Mouse (Mus musculus) embryonic facial prominence, embryonic 13.5 days (tissue): ENCODE measurements at regions not wholly inside any gene's neighbourhood (a gene's known extent, or its start where the extent isn't known, plus 50 kb on each side); places are given as distances from the start of the nearest gene placed in this dataset.

Source experiments
- ATAC-seq: fragments of 200-750 bp; cut with Nextera tagmentation; 2 replicates; pipeline ENCODE4 v1.8.0; 2017; ENCODE audit warnings: low read depth; ENCODE audit not compliant: insufficient number of reproducible peaks, insufficient read depth, low FRiP score, low TSS enrichment
- H3K27ac ChIP-seq: fragments of 300-500 bp; sonication (generic); 2 replicates; pipeline ENCODE4 v1.5.1; 2015; ENCODE audit warnings: moderate library complexity, mild to moderate bottlenecking, inconsistent platforms
- H3K27me3 ChIP-seq: fragments of 300-500 bp; sonication (generic); 2 replicates; pipeline ENCODE4 v1.6.1; 2015; ENCODE audit warnings: mild to moderate bottlenecking, inconsistent platforms
- H3K36me3 ChIP-seq: fragments of 300-500 bp; sonication (generic); 2 replicates; pipeline ENCODE4 v1.6.1; 2015; ENCODE audit warnings: mild to moderate bottlenecking, inconsistent platforms
- H3K4me1 ChIP-seq: fragments of 300-500 bp; sonication (generic); 2 replicates; pipeline ENCODE4 v1.6.1; 2015; ENCODE audit warnings: inconsistent platforms
- H3K4me2 ChIP-seq: fragments of 300-500 bp; sonication (generic); 2 replicates; pipeline ENCODE4 v1.6.1; 2015; ENCODE audit warnings: moderate library complexity, mild to moderate bottlenecking, inconsistent platforms
- H3K4me3 ChIP-seq: fragments of 300-500 bp; sonication (generic); 2 replicates; pipeline ENCODE4 v1.5.1; 2015; ENCODE audit warnings: mild to moderate bottlenecking, inconsistent platforms
- H3K9ac ChIP-seq: fragments of 300-500 bp; sonication (generic); 2 replicates; pipeline ENCODE4 v1.6.1; 2015; ENCODE audit warnings: mild to moderate bottlenecking, inconsistent platforms
- H3K9me3 ChIP-seq: fragments of 300-500 bp; sonication (generic); 2 replicates; pipeline ENCODE4 v1.6.1; 2016; ENCODE audit warnings: inconsistent platforms
- WGBS: fragments of 180-500 bp; shearing (Covaris S2); methylation state at CpG from one replicate; pipeline ENCODE4 v1.1.7; 2015; ENCODE audit warnings: mixed read lengths; 5-methylcytosine and 5-hydroxymethylcytosine counted together

DNA sequence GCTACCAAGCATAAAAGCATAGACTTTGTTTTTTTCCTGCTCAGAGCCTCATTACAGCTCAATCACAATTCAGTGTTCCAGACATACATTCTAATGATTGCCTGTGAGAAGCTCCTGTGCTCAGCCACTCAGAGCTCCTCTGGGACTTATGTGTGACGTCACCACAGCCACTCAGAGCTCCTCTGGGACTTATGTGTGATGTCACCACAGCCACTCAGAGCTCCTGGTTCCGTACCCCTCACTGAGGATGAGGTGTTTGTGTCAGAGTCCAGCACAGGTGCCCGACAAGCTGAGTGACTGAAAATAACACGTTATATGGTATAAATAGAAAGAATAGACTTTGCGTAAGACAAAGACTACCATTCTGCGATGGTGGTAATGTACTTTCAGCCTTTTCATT, 215.8 kb downstream of the Hhipl2 start:
- no peaks in the 10 kb centered on the region for H3K36me3 ChIP-seq
- no peaks in the 10 kb centered on the region for H3K4me1 ChIP-seq
- H3K9ac ChIP-seq = no peak overlapping the region
- 83% methylated on average over 6 of the region's 6 CpGs for WGBS
- H3K4me2 ChIP-seq = no peak overlapping the region
- no peaks in the 10 kb centered on the region for H3K27me3 ChIP-seq
- no peak for ATAC-seq
- no peak overlapping the region for H3K4me3 ChIP-seq
- H3K9me3 ChIP-seq = no peaks in the 10 kb centered on the region
- no peak overlapping the region for H3K27ac ChIP-seq

DNA sequence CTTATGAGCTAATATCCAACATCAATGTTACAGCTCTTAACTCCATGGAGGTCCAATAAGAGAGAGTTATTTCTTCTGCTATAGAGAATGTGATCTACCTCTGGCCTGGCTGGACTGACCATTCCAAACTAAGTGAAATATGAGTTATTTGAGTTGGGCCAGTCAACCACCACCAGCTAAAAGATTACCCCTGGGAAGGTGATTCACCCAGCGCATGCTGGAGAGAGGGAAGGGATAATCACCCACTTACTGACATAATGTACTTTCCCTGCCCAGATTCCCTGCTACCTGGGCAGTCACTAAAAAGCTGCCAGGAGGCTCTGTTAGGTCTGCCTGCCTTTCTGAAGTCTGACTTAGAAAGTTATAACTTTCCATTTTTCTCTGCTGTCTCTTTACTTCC, 216.8 kb downstream of the Hhipl2 start:
- H3K4me1 ChIP-seq = peaks cover 9% of the 10 kb centered on the region; the same call in 1 of the 2 replicates
- no peak overlapping the region for H3K4me3 ChIP-seq
- H3K4me2 ChIP-seq = no peak overlapping the region
- 78% methylated on average over 1 of the region's 1 CpGs for WGBS
- no peak overlapping the region for H3K27ac ChIP-seq
- no peak for ATAC-seq
- no peaks in the 10 kb centered on the region for H3K36me3 ChIP-seq
- H3K27me3 ChIP-seq = no peaks in the 10 kb centered on the region
- no peaks in the 10 kb centered on the region for H3K9me3 ChIP-seq
- no peak overlapping the region for H3K9ac ChIP-seq

DNA sequence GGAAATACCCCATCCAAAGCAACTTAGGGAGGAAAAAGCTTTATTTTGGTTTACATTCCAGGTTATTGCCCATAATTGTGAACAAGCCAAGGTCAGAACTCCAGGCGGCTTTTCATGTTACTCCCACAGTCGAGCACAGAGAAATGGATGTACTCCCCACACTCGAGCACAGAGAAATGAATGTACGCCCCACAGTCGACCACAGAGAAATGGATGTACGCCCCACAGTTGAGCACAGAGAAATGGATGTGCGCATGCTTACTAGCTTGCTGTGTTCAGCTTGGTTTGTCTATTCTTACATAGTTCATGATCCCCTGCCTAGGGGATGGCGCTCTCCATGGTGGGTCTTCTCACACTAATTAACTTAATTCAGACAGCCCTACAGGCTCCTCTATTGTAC, 219.2 kb downstream of the Hhipl2 start:
- no peak for ATAC-seq
- WGBS = 89% methylated on average over 8 of the region's 8 CpGs
- no peak overlapping the region for H3K27ac ChIP-seq

DNA sequence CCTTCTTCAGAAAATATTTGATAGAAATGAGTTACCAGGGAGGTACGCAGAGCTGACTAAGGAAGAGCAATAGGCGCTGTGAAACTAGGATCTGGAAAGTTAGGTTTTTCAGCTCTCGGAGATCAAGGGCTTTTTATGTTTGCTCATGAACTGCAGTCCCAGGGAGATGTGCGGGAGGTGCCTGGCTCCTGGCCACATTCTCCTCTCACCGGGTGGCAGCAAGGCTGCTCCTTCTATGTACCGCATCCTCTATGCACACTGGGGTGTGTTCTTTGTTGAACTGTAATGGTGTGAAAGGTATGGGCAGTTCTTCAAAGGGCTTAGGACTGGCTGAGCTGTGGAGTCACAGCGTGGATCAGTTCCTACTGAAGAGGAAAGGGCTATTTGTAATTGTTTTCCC, 221.3 kb downstream of the Hhipl2 start:
- Histone ChIP-seq H3K4me3 (no peak overlapping the region), H3K27me3 (no peaks in the 10 kb centered on the region), H3K9ac (no peak overlapping the region), H3K4me1 (peaks cover 14% of the 10 kb centered on the region; the same call in 1 of the 2 replicates), H3K9me3 (no peaks in the 10 kb centered on the region), H3K36me3 (no peaks in the 10 kb centered on the region), H3K27ac (no peak overlapping the region), H3K4me2 (no peak overlapping the region)
- whole genome bisulfite sequencing = 37% methylated on average over 7 of the region's 7 CpGs
- no peak for ATAC-seq

More for the DNA sequence above, 219.2 kb downstream of the Hhipl2 start:
- H3K9ac ChIP-seq = no peak overlapping the region
- no peak overlapping the region for H3K4me3 ChIP-seq
- no peak overlapping the region for H3K4me2 ChIP-seq
- H3K27me3 ChIP-seq = no peaks in the 10 kb centered on the region
- no peaks in the 10 kb centered on the region for H3K36me3 ChIP-seq
- H3K9me3 ChIP-seq = no peaks in the 10 kb centered on the region
- peaks cover 14% of the 10 kb centered on the region; the same call in 1 of the 2 replicates for H3K4me1 ChIP-seq

DNA sequence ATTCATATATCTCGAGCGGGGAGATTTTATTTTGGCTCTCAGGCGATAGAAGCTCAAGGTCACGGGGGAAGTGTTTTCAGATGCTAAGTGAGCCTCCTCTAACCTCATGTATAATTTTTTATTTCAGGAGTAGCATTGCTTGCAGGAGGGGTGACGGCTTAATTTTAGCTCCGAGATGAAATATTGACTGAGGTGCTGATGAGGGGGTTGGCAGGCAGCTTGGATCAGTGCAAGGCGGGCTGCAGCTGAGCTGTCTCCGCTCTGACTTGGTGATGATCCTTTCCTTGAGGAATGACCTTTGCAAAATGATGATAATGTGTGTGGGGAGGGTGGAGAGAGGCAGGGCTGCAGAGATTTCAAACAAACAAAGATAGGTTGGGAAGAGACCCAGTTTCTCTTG, 222.6 kb downstream of the Hhipl2 start:
- no peak for ATAC-seq
- Histone ChIP-seq H3K36me3 (no peaks in the 10 kb centered on the region), H3K4me1 (peaks cover 14% of the 10 kb centered on the region; the same call in 1 of the 2 replicates), H3K9me3 (no peaks in the 10 kb centered on the region), H3K4me2 (no peak overlapping the region), H3K4me3 (no peak overlapping the region), H3K27me3 (no peaks in the 10 kb centered on the region), H3K27ac (no peak overlapping the region), H3K9ac (no peak overlapping the region)
- WGBS = 73% methylated on average over 8 of the region's 8 CpGs

DNA sequence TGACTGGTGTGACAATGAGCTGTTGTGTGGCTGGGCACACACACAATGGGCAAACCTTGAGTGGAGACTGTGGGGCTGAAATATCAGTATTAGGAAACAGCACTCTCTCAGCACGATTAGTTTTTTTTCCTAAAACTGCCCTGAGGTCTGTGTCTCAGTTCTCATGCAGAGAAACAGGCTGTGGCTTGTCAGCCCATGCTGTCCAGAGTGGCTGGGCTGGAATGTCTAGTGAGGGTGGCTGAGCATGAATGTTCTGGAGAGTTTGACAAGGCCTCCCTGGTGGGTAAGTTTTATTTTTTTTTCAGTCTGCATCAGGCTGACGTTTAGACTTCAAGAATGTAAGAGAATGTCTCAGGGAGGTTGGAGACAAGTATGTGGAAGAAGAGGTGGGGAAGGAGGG, 226.0 kb downstream of the Hhipl2 start:
- Histone ChIP-seq H3K9ac (no peak overlapping the region), H3K27me3 (no peaks in the 10 kb centered on the region), H3K4me3 (no peak overlapping the region), H3K36me3 (no peaks in the 10 kb centered on the region), H3K4me1 (peaks cover 13% of the 10 kb centered on the region; the same call in 1 of the 2 replicates), H3K4me2 (no peak overlapping the region), H3K27ac (peak overlapping the region; percentile 57; the same call in 1 of the 2 replicates), H3K9me3 (no peaks in the 10 kb centered on the region)
- ATAC-seq = no peak
- 18% methylated on average over 2 of the region's 2 CpGs for WGBS

DNA sequence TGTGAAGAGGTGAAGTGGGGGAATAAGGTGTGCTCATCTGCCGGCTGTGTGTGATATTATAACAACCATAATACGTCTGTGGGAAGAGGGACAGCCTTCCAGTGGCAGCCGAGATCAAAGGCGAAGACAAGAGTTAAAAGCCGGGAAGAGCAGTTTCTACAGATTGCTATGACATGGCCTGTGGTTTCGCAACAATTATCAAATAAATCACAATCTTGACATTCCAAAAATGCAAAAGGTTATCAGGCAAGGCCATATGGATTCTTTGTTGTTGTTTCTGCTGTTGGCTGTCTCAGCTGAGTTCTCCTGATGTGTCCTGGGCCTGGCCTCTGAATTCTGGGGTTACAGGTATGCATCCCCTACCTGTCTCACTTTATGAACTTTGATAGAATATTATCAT, 235.9 kb downstream of the Hhipl2 start:
- no peak overlapping the region for H3K9ac ChIP-seq
- H3K27me3 ChIP-seq = no peaks in the 10 kb centered on the region
- H3K4me2 ChIP-seq = no peak overlapping the region
- no peak overlapping the region for H3K27ac ChIP-seq
- no peaks in the 10 kb centered on the region; the same call in 1 of the 2 replicates for H3K9me3 ChIP-seq
- H3K36me3 ChIP-seq = no peaks in the 10 kb centered on the region
- WGBS = 73% methylated on average over 6 of the region's 6 CpGs
- H3K4me1 ChIP-seq = no peaks in the 10 kb centered on the region
- no peak for ATAC-seq
- no peak overlapping the region for H3K4me3 ChIP-seq

DNA sequence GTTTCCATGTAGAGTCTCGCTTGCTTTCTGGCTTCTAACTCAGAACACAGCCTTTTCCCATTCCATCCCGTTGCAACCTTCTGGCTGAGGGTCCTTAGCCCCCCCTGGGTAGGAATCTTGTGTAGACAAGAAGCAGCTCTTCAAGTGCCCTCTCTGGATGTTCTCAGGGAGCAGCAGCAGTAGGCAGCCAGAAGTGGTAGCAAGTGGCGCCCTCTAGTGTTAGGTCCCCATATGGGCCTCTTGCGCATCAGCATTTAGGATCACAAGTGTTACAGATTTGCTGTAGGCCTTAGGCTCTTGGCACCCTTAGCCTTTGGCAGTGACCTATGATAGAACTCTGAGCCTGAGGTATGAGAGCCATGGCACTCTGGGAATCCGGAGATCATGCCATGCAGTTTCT, 239.0 kb downstream of the Hhipl2 start:
- H3K27me3 ChIP-seq = no peaks in the 10 kb centered on the region
- no peak overlapping the region for H3K4me3 ChIP-seq
- ATAC-seq = no peak
- H3K27ac ChIP-seq = no peak overlapping the region
- no peaks in the 10 kb centered on the region for H3K36me3 ChIP-seq
- no peaks in the 10 kb centered on the region for H3K9me3 ChIP-seq
- 56% methylated on average over 5 of the region's 5 CpGs for WGBS
- no peak overlapping the region for H3K9ac ChIP-seq
- H3K4me2 ChIP-seq = no peak overlapping the region
- no peaks in the 10 kb centered on the region for H3K4me1 ChIP-seq

DNA sequence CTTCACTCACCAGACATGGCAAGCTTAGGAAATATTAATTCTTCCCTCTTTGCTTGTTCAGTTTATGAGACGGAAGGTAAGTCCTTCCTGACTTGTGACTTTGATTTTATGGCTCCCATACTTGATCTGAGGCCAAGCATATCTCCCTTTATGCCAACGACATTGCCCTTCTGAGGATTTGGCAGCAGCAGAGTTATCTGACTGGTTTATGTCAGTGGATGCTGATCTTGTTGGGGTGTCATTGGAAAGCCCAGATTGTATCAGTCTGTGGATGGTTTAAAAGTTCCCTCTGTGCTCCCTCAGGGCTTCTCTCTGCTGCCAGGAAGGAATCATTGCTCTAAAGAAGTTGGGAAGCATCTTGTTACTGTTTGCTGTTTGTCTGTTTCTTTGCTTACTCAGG, 242.5 kb downstream of the Hhipl2 start:
- no peaks in the 10 kb centered on the region for H3K4me1 ChIP-seq
- H3K27me3 ChIP-seq = no peaks in the 10 kb centered on the region
- no peaks in the 10 kb centered on the region for H3K36me3 ChIP-seq
- no peaks in the 10 kb centered on the region for H3K9me3 ChIP-seq
- H3K27ac ChIP-seq = no peak overlapping the region
- H3K9ac ChIP-seq = no peak overlapping the region
- 68% methylated on average over 2 of the region's 2 CpGs for WGBS
- ATAC-seq = no peak
- H3K4me3 ChIP-seq = no peak overlapping the region
- H3K4me2 ChIP-seq = no peak overlapping the region

DNA sequence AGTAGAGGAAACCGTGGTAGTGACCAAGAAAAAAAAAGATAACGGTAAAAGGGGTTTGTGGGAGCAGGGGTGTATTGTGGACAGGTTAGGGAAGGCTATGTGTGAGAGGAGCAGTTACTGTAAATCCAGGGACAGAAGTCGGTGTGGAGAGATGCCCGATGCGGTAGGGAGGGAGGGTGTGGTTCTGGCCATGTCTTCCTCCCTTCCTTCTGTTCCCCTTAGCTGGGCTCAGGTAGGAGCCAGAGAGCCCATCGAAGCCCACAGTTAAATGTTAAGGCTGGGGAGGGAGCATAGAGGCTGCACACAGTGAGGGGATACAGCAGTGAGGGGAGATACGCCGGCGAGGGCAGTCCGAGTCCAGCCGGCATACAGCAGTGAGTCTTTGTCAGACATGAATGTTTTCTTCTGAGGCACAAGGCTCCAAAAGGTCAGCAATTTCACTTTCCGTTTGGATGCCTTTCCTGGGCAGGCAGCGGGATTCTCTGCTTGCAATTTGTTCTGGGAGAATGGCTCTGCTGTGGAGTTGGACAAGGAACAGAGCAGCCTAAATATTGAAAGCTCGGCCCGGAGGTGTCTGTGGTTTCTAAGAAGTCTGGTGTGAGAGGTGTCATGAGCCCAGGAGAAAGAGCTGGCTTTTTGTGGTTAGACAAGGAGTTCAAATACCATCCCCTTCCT, 244.5 kb downstream of the Hhipl2 start:
- no peak for ATAC-seq
- WGBS = 78% methylated on average over 15 of the region's 15 CpGs
- Histone ChIP-seq H3K27me3 (no peaks in the 10 kb centered on the region), H3K36me3 (no peaks in the 10 kb centered on the region), H3K9ac (no peak overlapping the region), H3K4me2 (no peak overlapping the region), H3K9me3 (peaks cover 3% of the 10 kb centered on the region; the same call in 1 of the 2 replicates), H3K4me3 (no peak overlapping the region), H3K27ac (no peak overlapping the region), H3K4me1 (no peaks in the 10 kb centered on the region)

DNA sequence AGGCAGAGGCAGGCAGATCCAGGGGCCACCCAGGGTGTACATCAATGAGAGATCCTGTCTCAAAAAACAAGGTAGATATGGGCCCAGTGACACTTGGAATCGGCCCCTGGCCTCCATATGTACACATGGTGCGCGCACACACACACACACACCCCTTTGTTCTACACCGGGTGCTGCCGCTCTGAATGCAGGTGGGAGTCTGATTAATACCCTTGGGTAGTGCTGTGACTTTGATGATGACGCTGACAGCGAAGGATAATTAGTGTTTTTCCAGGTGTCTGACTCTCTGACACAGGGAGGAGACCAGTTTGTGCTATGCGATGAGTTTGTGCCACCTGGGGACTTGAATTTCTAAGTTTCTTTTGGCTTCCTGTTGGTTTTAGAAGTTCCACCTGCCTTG, 251.3 kb downstream of the Hhipl2 start:
- Histone ChIP-seq H3K9me3 (peaks cover 3% of the 10 kb centered on the region; the same call in 1 of the 2 replicates), H3K36me3 (no peaks in the 10 kb centered on the region), H3K4me1 (0 out of 2 replicates have a peak, but pooled peaks cover 10% of the 10 kb centered on the region), H3K27ac (no peak overlapping the region), H3K4me3 (no peak overlapping the region), H3K27me3 (no peaks in the 10 kb centered on the region), H3K4me2 (no peak overlapping the region), H3K9ac (no peak overlapping the region)
- no peak for ATAC-seq
- 68% methylated on average over 8 of the region's 8 CpGs for WGBS

DNA sequence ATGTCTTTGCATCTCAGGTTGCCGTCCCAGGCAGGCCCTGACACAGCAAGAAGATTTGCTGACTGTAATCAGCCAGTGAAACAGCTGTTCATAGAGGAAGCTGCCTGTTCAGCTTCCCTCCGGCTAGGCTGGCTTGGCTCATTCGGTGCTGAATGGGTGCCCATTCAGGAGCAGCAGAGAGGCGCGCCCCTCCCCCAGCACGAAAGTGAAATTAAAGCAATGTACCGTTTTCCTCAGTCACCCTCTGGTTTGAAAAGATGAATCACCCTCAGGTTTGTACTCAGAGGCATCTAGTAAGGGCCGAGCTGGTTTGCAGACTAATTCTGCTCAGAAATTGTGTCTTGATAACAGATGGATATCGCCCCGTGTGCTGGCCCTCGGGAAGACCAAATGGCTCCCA, 251.7 kb downstream of the Hhipl2 start:
- Histone ChIP-seq H3K4me3 (no peak overlapping the region), H3K9me3 (peaks cover 3% of the 10 kb centered on the region; the same call in 1 of the 2 replicates), H3K27me3 (no peaks in the 10 kb centered on the region), H3K4me1 (0 out of 2 replicates have a peak, but pooled peaks cover 10% of the 10 kb centered on the region), H3K9ac (no peak overlapping the region), H3K4me2 (no peak overlapping the region), H3K27ac (no peak overlapping the region; the same call in 1 of the 2 replicates), H3K36me3 (no peaks in the 10 kb centered on the region)
- ATAC-seq = 0 out of 2 replicates have a peak, but pooled peaks have one; percentile 71
- WGBS = 42% methylated on average over 11 of the region's 11 CpGs
